Mouse (Mus musculus) MEL (cell line): Measurements from ENCODE around the gene Fbxw27.

Source experiments
- CTCF ChIP-seq, 3 experiments: IDR thresholded peaks in 2 of 3; conservative IDR thresholded peaks in 1 of 3; 2 replicates each; pipeline ENCODE4 v1.5.1; 2011 to 2012; ENCODE audit warnings: low read length in 3 of 3, low read depth in 2 of 3, mild to moderate bottlenecking in 2 of 3, improper control_type of control experiment in 1 of 3, inconsistent platforms in 1 of 3, mixed read lengths in 1 of 3, moderate library complexity in 1 of 3; ENCODE audit not compliant: control insufficient read depth in 1 of 3, insufficient read depth in 1 of 3, poor library complexity in 1 of 3, severe bottlenecking in 1 of 3
- RCOR1 ChIP-seq: IDR thresholded peaks from 2 replicates; pipeline ENCODE4 v1.6.1; 2012; ENCODE audit warnings: low read depth, mild to moderate bottlenecking, inconsistent platforms, low read length, improper control_type of control experiment

DNA sequence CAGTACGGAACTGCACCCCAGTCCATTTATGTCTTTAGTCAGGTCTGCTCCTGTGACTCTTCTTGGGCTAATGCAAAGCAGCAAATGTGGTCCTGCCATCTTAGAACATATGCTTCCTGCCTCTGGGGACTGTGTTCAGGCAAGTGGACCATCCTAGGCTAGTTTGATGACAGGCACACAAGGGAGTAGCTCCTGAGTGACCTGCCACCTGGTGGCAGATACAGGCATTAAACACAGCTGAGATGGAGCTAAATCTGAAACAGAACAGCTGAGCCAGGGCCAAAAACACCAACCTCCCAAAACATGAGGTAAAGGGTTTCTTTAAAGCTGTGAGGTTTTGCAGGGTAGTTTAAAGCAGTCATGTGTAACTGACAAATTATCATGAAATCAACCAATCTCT is 7.6 kb upstream of the Fbxw27 start:
- TF ChIP-seq CTCF (IDR thresholded peaks at IDR 0.05 in 2 of 3, conservative IDR thresholded peaks at IDR 0.05 in 1 of 3; ENCODE audit: control insufficient read depth in 1 of 3, insufficient read depth in 1 of 3, low read depth in 2 of 3, low read length in 3 of 3, poor library complexity in 1 of 3, severe bottlenecking in 1 of 3) = peak; percentile 50 to 57 (median 52); a peak in 5 of 6 replicates
- TF ChIP-seq RCOR1 = no peak
